Mouse (Mus musculus): ENCODE data around the gene Pgrmc1.
"Not testable (repeated sequence)": the region's sequence is repeated elsewhere in the genome, so short reads cannot be mapped to it uniquely, and the experiment has no call there.

GRCm38 (mm10) chrX:36555196-36555595 lies 42.8 kb upstream of the Pgrmc1 start:
- TF ChIP-seq CTCF (IDR thresholded peaks at IDR 0.05; ENCODE audit: extremely low read depth, insufficient read depth, insufficient read length, insufficient replicate concordance); POLR2A (IDR thresholded peaks at IDR 0.05; ENCODE audit: low read depth, low read length): not testable (repeated sequence)
